Mouse (Mus musculus): ENCODE results near the gene Noct.
A peak's percentile ranks its signal among the peaks of the same experiment; 100 is the strongest.

The Noct gene

GRCm38 (mm10) chr3:51232205-51232910 is 8.1 kb downstream of the Noct start:
- no peaks in the 10 kb centered on the region for H3K27me3 ChIP-seq (ENCODE audit: control insufficient read depth, insufficient read depth, low read length, poor library complexity, severe bottlenecking)
- no peak for DNase-seq (ENCODE audit: low read depth, low spot score)

GRCm38 (mm10) chr3:51233474-51233873 is 9.2 kb downstream of the Noct start:
- DNase-seq (ENCODE audit: low read depth, low spot score): no peak
- no peaks in the 10 kb centered on the region for H3K27me3 ChIP-seq (ENCODE audit: control insufficient read depth, insufficient read depth, low read length, poor library complexity, severe bottlenecking)
- H3K36me3 ChIP-seq (ENCODE audit: control insufficient read depth, insufficient read depth, low read length, poor library complexity, severe bottlenecking): no peaks in the 10 kb centered on the region

More at GRCm38 (mm10) chr3:51232205-51232910, 8.1 kb downstream of the Noct start:
- no peaks in the 10 kb centered on the region for H3K36me3 ChIP-seq (ENCODE audit: control insufficient read depth, insufficient read depth, low read length, poor library complexity, severe bottlenecking)

GRCm38 (mm10) chr3:51233918-51234751 is 9.9 kb downstream of the Noct start:
- peak; percentile 91 for DNase-seq (ENCODE audit: low read depth, low spot score)
- Histone ChIP-seq H3K27me3 (ENCODE audit: control insufficient read depth, insufficient read depth, low read length, poor library complexity, severe bottlenecking) (no peaks in the 10 kb centered on the region), H3K36me3 (ENCODE audit: control insufficient read depth, insufficient read depth, low read length, poor library complexity, severe bottlenecking) (no peaks in the 10 kb centered on the region)

GRCm38 (mm10) chr3:51234752-51235055 is 10.5 kb downstream of the Noct start:
- Histone ChIP-seq H3K36me3 (ENCODE audit: control insufficient read depth, insufficient read depth, low read length, poor library complexity, severe bottlenecking) (no peaks in the 10 kb centered on the region), H3K27me3 (ENCODE audit: control insufficient read depth, insufficient read depth, low read length, poor library complexity, severe bottlenecking) (no peaks in the 10 kb centered on the region)
- no peak for DNase-seq (ENCODE audit: low read depth, low spot score)

- no peak for DNase-seq (ENCODE audit: low read depth, low spot score)
- H3K36me3 ChIP-seq (ENCODE audit: control insufficient read depth, insufficient read depth, low read length, poor library complexity, severe bottlenecking): no peaks in the 10 kb centered on the region
- H3K27me3 ChIP-seq (ENCODE audit: control insufficient read depth, insufficient read depth, low read length, poor library complexity, severe bottlenecking): no peaks in the 10 kb centered on the region
These were observed 14.3 kb downstream of the Noct start for GRCm38 (mm10) chr3:51238515-51238914.

- DNase-seq (ENCODE audit: low read depth, low spot score): no peak
- H3K27me3 ChIP-seq (ENCODE audit: control insufficient read depth, insufficient read depth, low read length, poor library complexity, severe bottlenecking): no peaks in the 10 kb centered on the region
- no peaks in the 10 kb centered on the region for H3K36me3 ChIP-seq (ENCODE audit: control insufficient read depth, insufficient read depth, low read length, poor library complexity, severe bottlenecking)
These were observed 15.3 kb downstream of the Noct start for GRCm38 (mm10) chr3:51239541-51239940.

- H3K27me3 ChIP-seq (ENCODE audit: control insufficient read depth, insufficient read depth, low read length, poor library complexity, severe bottlenecking): no peaks in the 10 kb centered on the region
- DNase-seq (ENCODE audit: low read depth, low spot score): no peak
- H3K36me3 ChIP-seq (ENCODE audit: control insufficient read depth, insufficient read depth, low read length, poor library complexity, severe bottlenecking): no peaks in the 10 kb centered on the region
These were observed 23.5 kb downstream of the Noct start for GRCm38 (mm10) chr3:51247704-51248103.

- H3K36me3 ChIP-seq (ENCODE audit: control insufficient read depth, insufficient read depth, low read length, poor library complexity, severe bottlenecking): peaks cover 5% of the 10 kb centered on the region
- no peak for DNase-seq (ENCODE audit: low read depth, low spot score)
- H3K27me3 ChIP-seq (ENCODE audit: control insufficient read depth, insufficient read depth, low read length, poor library complexity, severe bottlenecking): no peaks in the 10 kb centered on the region
These were observed 24.4 kb downstream of the Noct start for GRCm38 (mm10) chr3:51248600-51248999.

- Histone ChIP-seq H3K36me3 (ENCODE audit: control insufficient read depth, insufficient read depth, low read length, poor library complexity, severe bottlenecking) (peaks cover 6% of the 10 kb centered on the region), H3K27me3 (ENCODE audit: control insufficient read depth, insufficient read depth, low read length, poor library complexity, severe bottlenecking) (no peaks in the 10 kb centered on the region)
- DNase-seq (ENCODE audit: low read depth, low spot score): no peak
These were observed 25.2 kb downstream of the Noct start for GRCm38 (mm10) chr3:51249460-51249859.

GRCm38 (mm10) chr3:51249866-51250265 is 25.6 kb downstream of the Noct start:
- DNase-seq (ENCODE audit: low read depth, low spot score): no peak
- Histone ChIP-seq H3K27me3 (ENCODE audit: control insufficient read depth, insufficient read depth, low read length, poor library complexity, severe bottlenecking) (no peaks in the 10 kb centered on the region), H3K36me3 (ENCODE audit: control insufficient read depth, insufficient read depth, low read length, poor library complexity, severe bottlenecking) (peaks cover 6% of the 10 kb centered on the region)

- DNase-seq (ENCODE audit: low read depth, low spot score): no peak
- peaks cover 6% of the 10 kb centered on the region for H3K36me3 ChIP-seq (ENCODE audit: control insufficient read depth, insufficient read depth, low read length, poor library complexity, severe bottlenecking)
- no peaks in the 10 kb centered on the region for H3K27me3 ChIP-seq (ENCODE audit: control insufficient read depth, insufficient read depth, low read length, poor library complexity, severe bottlenecking)
These were observed 26.8 kb downstream of the Noct start for GRCm38 (mm10) chr3:51251057-51251456.

- peaks cover 10% of the 10 kb centered on the region for H3K36me3 ChIP-seq (ENCODE audit: control insufficient read depth, insufficient read depth, low read length, poor library complexity, severe bottlenecking)
- DNase-seq (ENCODE audit: low read depth, low spot score): no peak
- H3K27me3 ChIP-seq (ENCODE audit: control insufficient read depth, insufficient read depth, low read length, poor library complexity, severe bottlenecking): no peaks in the 10 kb centered on the region
These were observed 28.0 kb downstream of the Noct start for GRCm38 (mm10) chr3:51252223-51252622.

GRCm38 (mm10) chr3:51252689-51253402 is 28.6 kb downstream of the Noct start:
- no peak for DNase-seq (ENCODE audit: low read depth, low spot score)
- no peaks in the 10 kb centered on the region for H3K27me3 ChIP-seq (ENCODE audit: control insufficient read depth, insufficient read depth, low read length, poor library complexity, severe bottlenecking)
- peaks cover 12% of the 10 kb centered on the region for H3K36me3 ChIP-seq (ENCODE audit: control insufficient read depth, insufficient read depth, low read length, poor library complexity, severe bottlenecking)

GRCm38 (mm10) chr3:51254784-51255183 is 30.5 kb downstream of the Noct start:
- DNase-seq (ENCODE audit: low read depth, low spot score): peak; percentile 24
- peaks cover 17% of the 10 kb centered on the region for H3K36me3 ChIP-seq (ENCODE audit: control insufficient read depth, insufficient read depth, low read length, poor library complexity, severe bottlenecking)
- H3K27me3 ChIP-seq (ENCODE audit: control insufficient read depth, insufficient read depth, low read length, poor library complexity, severe bottlenecking): no peaks in the 10 kb centered on the region

- Histone ChIP-seq H3K27me3 (ENCODE audit: control insufficient read depth, insufficient read depth, low read length, poor library complexity, severe bottlenecking) (no peaks in the 10 kb centered on the region), H3K36me3 (ENCODE audit: control insufficient read depth, insufficient read depth, low read length, poor library complexity, severe bottlenecking) (peaks cover 19% of the 10 kb centered on the region)
- no peak for DNase-seq (ENCODE audit: low read depth, low spot score)
These were observed 32.2 kb downstream of the Noct start for GRCm38 (mm10) chr3:51256450-51256849.

Measured in splenic B cell, adult 2 months (primary cell).